Mouse (Mus musculus): ENCODE data around the gene Nfix. TPM values are rescaled to one million over a fixed set of nuclear protein-coding genes. Genes with fewer than 3 reads are reported as not detected.
A peak's percentile ranks its signal among the peaks of the same experiment; 100 is the strongest.

The Nfix gene
- total and polyA plus RNA-seq, 3 experiments, result 68.7 to 297 (median 274) TPM

GRCm38 (mm10) chr8:84783198-84783918 lies 16.8 kb downstream of the Nfix start:
- Histone ChIP-seq H3K79me2 (replicated peaks; ENCODE audit: control insufficient read depth, insufficient read depth, low read length) (peaks cover 7% of the 10 kb centered on the region; the same call in 1 of the 2 replicates), H3K27me3 (ENCODE audit: control insufficient read depth, insufficient read depth, low read length) (no peaks in the 10 kb centered on the region), H3K9ac (ENCODE audit: low read depth, low read length) (no peak overlapping the region), H3K4me1 (ENCODE audit: control insufficient read depth, insufficient read depth, low read length) (peaks cover 30% of the 10 kb centered on the region), H3K4me3 (no peak overlapping the region), H3K36me3 (ENCODE audit: control insufficient read depth, insufficient read depth, low read length) (peaks cover 7% of the 10 kb centered on the region; the same call in 1 of the 2 replicates), H3K27ac (peak overlapping the region; percentile 55)
- intact Hi-C loops (cut with DNase I), result no loop called here
- no peak for TF ChIP-seq CTCF (IDR thresholded peaks at IDR 0.05)
- TF ChIP-seq EP300 (IDR thresholded peaks at IDR 0.05; ENCODE audit: insufficient read depth, low read depth, low read length), result no peak
- TF ChIP-seq POLR2A (IDR thresholded peaks at IDR 0.05; ENCODE audit: insufficient read depth, low read depth, low read length), result no peak
- no peak for DNase-seq
- WGBS, result 81% methylated on average over 11 of the region's 11 CpGs

GRCm38 (mm10) chr8:84782680-84783079 lies 17.5 kb downstream of the Nfix start:
- peaks cover 3% of the 10 kb centered on the region; the same call in 1 of the 2 replicates for H3K36me3 ChIP-seq (ENCODE audit: control insufficient read depth, insufficient read depth, low read length)
- no peaks in the 10 kb centered on the region for H3K27me3 ChIP-seq (ENCODE audit: control insufficient read depth, insufficient read depth, low read length)
- H3K79me2 ChIP-seq (replicated peaks; ENCODE audit: control insufficient read depth, insufficient read depth, low read length), result peaks cover 7% of the 10 kb centered on the region
- 67% methylated on average over 10 of the region's 10 CpGs for WGBS
- DNase-seq, result peak in 1 of 2 experiments; percentile 21
- no peak overlapping the region for H3K4me3 ChIP-seq
- peak overlapping the region; percentile 48 for H3K27ac ChIP-seq
- H3K4me1 ChIP-seq (ENCODE audit: control insufficient read depth, insufficient read depth, low read length), result peaks cover 27% of the 10 kb centered on the region
- TF ChIP-seq POLR2A (IDR thresholded peaks at IDR 0.05; ENCODE audit: insufficient read depth, low read depth, low read length), result no peak
- TF ChIP-seq CTCF (IDR thresholded peaks at IDR 0.05), result no peak
- TF ChIP-seq EP300 (IDR thresholded peaks at IDR 0.05; ENCODE audit: insufficient read depth, low read depth, low read length), result no peak
- intact Hi-C loops (cut with DNase I), result no loop called here
- H3K9ac ChIP-seq (ENCODE audit: low read depth, low read length), result no peak overlapping the region

GRCm38 (mm10) chr8:84781686-84782505 lies 18.2 kb downstream of the Nfix start:
- peaks cover 26% of the 10 kb centered on the region for H3K4me1 ChIP-seq (ENCODE audit: control insufficient read depth, insufficient read depth, low read length)
- no peak for DNase-seq
- peaks cover 3% of the 10 kb centered on the region; the same call in 1 of the 2 replicates for H3K36me3 ChIP-seq (ENCODE audit: control insufficient read depth, insufficient read depth, low read length)
- H3K27me3 ChIP-seq (ENCODE audit: control insufficient read depth, insufficient read depth, low read length), result no peaks in the 10 kb centered on the region
- H3K27ac ChIP-seq, result peak overlapping the region; percentile 33; the same call in 1 of the 2 replicates
- H3K9ac ChIP-seq (ENCODE audit: low read depth, low read length), result peak overlapping the region; percentile 36; the same call in 1 of the 2 replicates
- H3K79me2 ChIP-seq (replicated peaks; ENCODE audit: control insufficient read depth, insufficient read depth, low read length), result peaks cover 3% of the 10 kb centered on the region
- TF ChIP-seq POLR2A (IDR thresholded peaks at IDR 0.05; ENCODE audit: insufficient read depth, low read depth, low read length), result no peak
- TF ChIP-seq CTCF (IDR thresholded peaks at IDR 0.05), result no peak
- TF ChIP-seq EP300 (IDR thresholded peaks at IDR 0.05; ENCODE audit: insufficient read depth, low read depth, low read length), result no peak
- H3K4me3 ChIP-seq, result no peak overlapping the region
- intact Hi-C loops (cut with DNase I), result no loop called here
- WGBS, result 50% methylated on average over 5 of the region's 5 CpGs

- H3K4me1 ChIP-seq (ENCODE audit: control insufficient read depth, insufficient read depth, low read length), result peaks cover 26% of the 10 kb centered on the region
- intact Hi-C loops (cut with DNase I), result no loop called here
- peak overlapping the region; percentile 36; the same call in 1 of the 2 replicates for H3K9ac ChIP-seq (ENCODE audit: low read depth, low read length)
- WGBS, result 60% methylated on average over 6 of the region's 6 CpGs
- peak overlapping the region; percentile 33; the same call in 1 of the 2 replicates for H3K27ac ChIP-seq
- peaks cover 3% of the 10 kb centered on the region for H3K79me2 ChIP-seq (replicated peaks; ENCODE audit: control insufficient read depth, insufficient read depth, low read length)
- H3K27me3 ChIP-seq (ENCODE audit: control insufficient read depth, insufficient read depth, low read length), result no peaks in the 10 kb centered on the region
- no peak for TF ChIP-seq EP300 (IDR thresholded peaks at IDR 0.05; ENCODE audit: insufficient read depth, low read depth, low read length)
- no peak for TF ChIP-seq CTCF (IDR thresholded peaks at IDR 0.05)
- no peak for TF ChIP-seq POLR2A (IDR thresholded peaks at IDR 0.05; ENCODE audit: insufficient read depth, low read depth, low read length)
- H3K36me3 ChIP-seq (ENCODE audit: control insufficient read depth, insufficient read depth, low read length), result peaks cover 3% of the 10 kb centered on the region; the same call in 1 of the 2 replicates
- no peak for DNase-seq
- no peak overlapping the region for H3K4me3 ChIP-seq
Measured at GRCm38 (mm10) chr8:84780949-84781680, 19.0 kb downstream of the Nfix start.

DNA sequence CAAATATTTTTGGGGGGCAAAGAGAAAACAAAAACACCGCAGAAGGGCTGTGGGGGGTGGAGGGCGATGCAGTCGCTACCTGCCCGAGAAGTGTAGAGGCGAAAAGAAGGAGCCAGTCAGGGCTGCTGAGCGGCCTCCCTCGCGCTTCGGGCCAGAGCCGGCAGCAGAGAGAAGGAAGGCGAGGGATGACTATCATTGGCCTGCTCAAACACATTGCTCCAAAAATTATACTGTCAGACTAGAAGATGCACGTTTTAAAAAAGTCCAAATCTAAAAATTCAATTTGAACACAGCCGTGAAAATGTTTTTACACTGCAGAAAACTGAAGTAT lies 20.0 kb downstream of the Nfix start:
- H3K27me3 ChIP-seq (ENCODE audit: control insufficient read depth, insufficient read depth, low read length), result no peaks in the 10 kb centered on the region
- intact Hi-C loops (cut with DNase I), result no loop called here
- TF ChIP-seq CTCF (IDR thresholded peaks at IDR 0.05) (no peak), POLR2A (IDR thresholded peaks at IDR 0.05; ENCODE audit: insufficient read depth, low read depth, low read length) (no peak), EP300 (IDR thresholded peaks at IDR 0.05; ENCODE audit: insufficient read depth, low read depth, low read length) (no peak)
- WGBS, result 78% methylated on average over 13 of the region's 13 CpGs
- peaks cover 3% of the 10 kb centered on the region; the same call in 1 of the 2 replicates for H3K36me3 ChIP-seq (ENCODE audit: control insufficient read depth, insufficient read depth, low read length)
- peak overlapping the region; percentile 15; the same call in 1 of the 2 replicates for H3K27ac ChIP-seq
- DNase-seq, result peak in 1 of 2 experiments; percentile 26
- H3K9ac ChIP-seq (ENCODE audit: low read depth, low read length), result no peak overlapping the region
- H3K4me3 ChIP-seq, result no peak overlapping the region
- H3K4me1 ChIP-seq (ENCODE audit: control insufficient read depth, insufficient read depth, low read length), result peaks cover 32% of the 10 kb centered on the region
- peaks cover 3% of the 10 kb centered on the region for H3K79me2 ChIP-seq (replicated peaks; ENCODE audit: control insufficient read depth, insufficient read depth, low read length)

All from heart, adult 2 months (tissue).